Comparison of ENCODE assay signal across 9 mouse cellular contexts in the genomic region with DNA sequence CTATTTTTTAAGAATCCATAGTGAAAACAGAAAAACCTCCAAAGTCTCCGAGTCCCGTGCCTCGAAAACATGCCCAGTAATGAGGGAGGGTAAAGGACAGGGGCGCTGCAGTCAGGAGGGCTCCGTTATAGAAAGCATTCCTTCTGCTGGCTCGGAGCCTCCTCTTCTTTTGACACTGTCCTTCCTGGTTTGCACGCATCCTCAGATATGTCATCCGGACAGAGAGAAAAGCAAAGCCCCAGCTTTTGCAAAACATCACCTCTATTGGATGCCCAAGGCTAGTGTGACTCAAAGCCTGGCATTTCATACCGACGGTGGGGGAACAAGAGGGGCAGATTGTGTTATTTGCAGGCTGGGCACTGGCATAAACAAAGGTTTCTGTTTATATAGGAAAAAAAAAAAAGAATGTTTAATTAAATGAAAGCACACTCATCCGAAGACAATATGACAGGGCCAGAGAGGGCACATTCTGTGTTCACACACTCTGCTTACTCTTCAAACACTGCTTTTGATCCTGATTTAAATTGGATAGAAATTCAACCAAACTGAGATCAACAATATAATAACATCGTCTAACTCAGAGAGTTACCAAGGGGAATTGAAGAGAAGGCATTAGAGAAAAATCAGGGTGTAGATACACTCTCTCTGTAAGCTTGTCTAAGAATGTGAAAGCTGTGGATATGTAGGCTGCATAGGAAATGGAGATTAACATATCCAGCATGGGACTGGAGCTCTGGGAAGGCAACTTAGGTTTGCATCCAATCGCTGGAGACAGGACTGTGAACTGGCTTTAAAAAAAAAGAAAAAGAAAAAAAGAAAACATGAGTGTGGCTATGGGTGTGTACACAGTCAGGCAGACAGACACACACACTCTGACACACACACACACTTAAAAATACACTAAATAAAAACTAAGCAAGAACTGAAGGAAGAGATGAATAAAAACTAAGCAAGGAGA.
DNase-seq lines count a peak whose midpoint lies in the region; ATAC-seq lines count a peak whose summit lies in the region.
"Had no signal": no experiment of that assay in that cellular context is flagged by ENCODE, and none has a peak within 500 bp of the region (broad histone marks: within the 10 kb centered on the region; RNA-seq: fewer than 3 reads in every experiment).

No protein-coding gene starts in this region.

- 65% methylated on average over 13 of the region's 13 CpGs for WGBS in neural tube, embryonic 13.5 days
- WGBS in neural tube, embryonic 15.5 days, result 63% methylated on average over 13 of the region's 13 CpGs
- 65% methylated on average over 13 of the region's 13 CpGs for WGBS in hindbrain, embryonic 11.5 days

- H3K27ac ChIP-seq in neural tube, embryonic 13.5 days (replicated peaks), result no peak overlapping the region
- H3K27ac ChIP-seq in neural tube, embryonic 15.5 days (replicated peaks), result no peak overlapping the region
- H3K27ac ChIP-seq in hindbrain, embryonic 11.5 days (ENCODE audit: low read depth, low read length), result peak overlapping the region; percentile 19; the same call in 1 of the 2 replicates

- H3K27me3 ChIP-seq in neural tube, embryonic 13.5 days, result no peaks in the 10 kb centered on the region
- H3K27me3 ChIP-seq in neural tube, embryonic 15.5 days (replicated peaks), result no peaks in the 10 kb centered on the region
- H3K27me3 ChIP-seq in hindbrain, embryonic 11.5 days (ENCODE audit: control insufficient read depth, insufficient read depth, low read length), result no peaks in the 10 kb centered on the region
- H3K27me3 ChIP-seq: CH12.LX had no signal

- ATAC-seq in frontal cortex, adult (ENCODE audit: low TSS enrichment), result peak; percentile 38
- ATAC-seq in neural tube, embryonic 13.5 days (ENCODE audit: low read depth), result peak; percentile 32; the same call in 1 of the 2 replicates
- no peak for ATAC-seq in neural tube, embryonic 15.5 days (ENCODE audit: low FRiP score)
- ATAC-seq in hindbrain, embryonic 11.5 days (ENCODE audit: low FRiP score), result peak; percentile 53; the same call in 1 of the 2 replicates
- no peak for ATAC-seq in megakaryocyte progenitor cell, adult 5-6 weeks (replicated peaks; ENCODE audit: poor library complexity)

- peaks cover 19% of the 10 kb centered on the region for H3K4me1 ChIP-seq in neural tube, embryonic 13.5 days (replicated peaks)
- peaks cover 10% of the 10 kb centered on the region for H3K4me1 ChIP-seq in neural tube, embryonic 15.5 days
- H3K4me1 ChIP-seq in hindbrain, embryonic 11.5 days (replicated peaks; ENCODE audit: control insufficient read depth, insufficient read depth, low read length), result no peaks in the 10 kb centered on the region

- DNase-seq in frontal cortex, postnatal 36 days (ENCODE audit: low spot score in 2 of 2), result no peak
- DNase-seq in hindbrain, embryonic 11.5 days (ENCODE audit: low spot score), result peak; percentile 16
- peak; percentile 4 for DNase-seq in retina, adult 2 months (ENCODE audit: low read depth, low spot score)
- DNase-seq in liver, result no peak

- H3K36me3 ChIP-seq in neural tube, embryonic 13.5 days, result no peaks in the 10 kb centered on the region
- H3K36me3 ChIP-seq in neural tube, embryonic 15.5 days, result no peaks in the 10 kb centered on the region
- H3K36me3 ChIP-seq in hindbrain, embryonic 11.5 days (ENCODE audit: control insufficient read depth, insufficient read depth, low read length), result no peaks in the 10 kb centered on the region

- no peak overlapping the region; the same call in 1 of the 2 replicates for H3K9ac ChIP-seq in neural tube, embryonic 13.5 days
- no peak overlapping the region for H3K9ac ChIP-seq in neural tube, embryonic 15.5 days (replicated peaks)
- no peak overlapping the region for H3K9ac ChIP-seq in hindbrain, embryonic 11.5 days (ENCODE audit: low read depth, low read length)

- H3K4me3 ChIP-seq in neural tube, embryonic 13.5 days, result no peak overlapping the region
- H3K4me3 ChIP-seq in neural tube, embryonic 15.5 days (replicated peaks), result no peak overlapping the region
- H3K4me3 ChIP-seq in hindbrain, embryonic 11.5 days (ENCODE audit: low read depth, low read length), result no peak overlapping the region

- H3K4me2 ChIP-seq in neural tube, embryonic 13.5 days, result no peak overlapping the region
- no peak overlapping the region for H3K4me2 ChIP-seq in neural tube, embryonic 15.5 days
- no peak overlapping the region for H3K4me2 ChIP-seq in hindbrain, embryonic 11.5 days (replicated peaks; ENCODE audit: low read depth, low read length)

- no peaks in the 10 kb centered on the region for H3K9me3 ChIP-seq in neural tube, embryonic 13.5 days
- no peaks in the 10 kb centered on the region for H3K9me3 ChIP-seq in neural tube, embryonic 15.5 days (replicated peaks)
- no peaks in the 10 kb centered on the region for H3K9me3 ChIP-seq in hindbrain, embryonic 11.5 days (ENCODE audit: control insufficient read depth, low read length)

Comparison
In these comparisons a context has a peak if more than half of its experiments do, and no peak if none do; other contexts are left out.
1. ATAC-seq: peak in frontal cortex, adult (single experiment), neural tube, embryonic 13.5 days (single experiment) and hindbrain, embryonic 11.5 days (single experiment); none in neural tube, embryonic 15.5 days (single experiment) and megakaryocyte progenitor cell, adult 5-6 weeks (single experiment).
2. DNase-seq: peak in hindbrain, embryonic 11.5 days (single experiment) and retina, adult 2 months (single experiment); none in frontal cortex, postnatal 36 days (0 of 2) and liver (single experiment).